Mouse (Mus musculus): Measurements from ENCODE around the gene Arhgap35.
"Not testable (repeated sequence)": the region's sequence is repeated elsewhere in the genome, so short reads cannot be mapped to it uniquely, and the experiment has no call there.

Arhgap35 gene

GRCm38 (mm10) chr7:16614888-16615715 lies at the start of gene Arhgap35:
Gene Arhgap35, minus strand, starts transcription at chr7:16614993.
- peak; percentile 97 for DNase-seq (ENCODE audit: extremely low spot score, low spot score)

- DNase-seq (ENCODE audit: extremely low spot score, low spot score) = no peak
Observed at GRCm38 (mm10) chr7:16644260-16644659, 29.5 kb upstream of the Arhgap35 start.

GRCm38 (mm10) chr7:16643106-16643505 lies 28.3 kb upstream of the Arhgap35 start:
- not testable (repeated sequence) for DNase-seq (ENCODE audit: extremely low spot score, low spot score)

GRCm38 (mm10) chr7:16639028-16639427 lies 24.2 kb upstream of the Arhgap35 start:
- DNase-seq (ENCODE audit: extremely low spot score, low spot score) = no peak

- DNase-seq (ENCODE audit: extremely low spot score, low spot score) = no peak
Observed at GRCm38 (mm10) chr7:16635116-16635515, 20.3 kb upstream of the Arhgap35 start.

GRCm38 (mm10) chr7:16633913-16634312 lies 19.1 kb upstream of the Arhgap35 start:
- not testable (repeated sequence) for DNase-seq (ENCODE audit: extremely low spot score, low spot score)

- DNase-seq (ENCODE audit: extremely low spot score, low spot score) = no peak
Observed at GRCm38 (mm10) chr7:16631932-16632331, 17.1 kb upstream of the Arhgap35 start.

- no peak for DNase-seq (ENCODE audit: extremely low spot score, low spot score)
Observed at GRCm38 (mm10) chr7:16631025-16631424, 16.2 kb upstream of the Arhgap35 start.

GRCm38 (mm10) chr7:16629598-16630296 lies 15.0 kb upstream of the Arhgap35 start:
- peak; percentile 56 for DNase-seq (ENCODE audit: extremely low spot score, low spot score)

GRCm38 (mm10) chr7:16628096-16628771 lies 13.4 kb upstream of the Arhgap35 start:
- DNase-seq (ENCODE audit: extremely low spot score, low spot score) = peak; percentile 72

GRCm38 (mm10) chr7:16623687-16624086 lies 8.9 kb upstream of the Arhgap35 start:
- no peak for DNase-seq (ENCODE audit: extremely low spot score, low spot score)

- DNase-seq (ENCODE audit: extremely low spot score, low spot score) = no peak
Observed at GRCm38 (mm10) chr7:16623131-16623530, 8.3 kb upstream of the Arhgap35 start.

GRCm38 (mm10) chr7:16621066-16621622 lies 6.4 kb upstream of the Arhgap35 start:
- DNase-seq (ENCODE audit: extremely low spot score, low spot score) = no peak

GRCm38 (mm10) chr7:16618661-16619211 lies 3.9 kb upstream of the Arhgap35 start:
- peak; percentile 57 for DNase-seq (ENCODE audit: extremely low spot score, low spot score)

GRCm38 (mm10) chr7:16617045-16617444 lies 2.3 kb upstream of the Arhgap35 start:
- peak; percentile 61 for DNase-seq (ENCODE audit: extremely low spot score, low spot score)

- peak; percentile 91 for DNase-seq (ENCODE audit: extremely low spot score, low spot score)
Observed at GRCm38 (mm10) chr7:16614171-16614887, 464 bp downstream of the Arhgap35 start.

- peak; percentile 37 for DNase-seq (ENCODE audit: extremely low spot score, low spot score)
Observed at GRCm38 (mm10) chr7:16613461-16614170, 1.2 kb downstream of the Arhgap35 start.

GRCm38 (mm10) chr7:16610345-16610744 lies 4.4 kb downstream of the Arhgap35 start:
- DNase-seq (ENCODE audit: extremely low spot score, low spot score) = no peak

GRCm38 (mm10) chr7:16608961-16609360 lies 5.8 kb downstream of the Arhgap35 start:
- no peak for DNase-seq (ENCODE audit: extremely low spot score, low spot score)

GRCm38 (mm10) chr7:16608046-16608445 lies 6.7 kb downstream of the Arhgap35 start:
- DNase-seq (ENCODE audit: extremely low spot score, low spot score) = no peak
